Mouse (Mus musculus) c-Kit-positive CD71-positive TER-119-positive erythroid progenitor cells, embryonic 14.5 days (primary cell): ENCODE data around the gene Eid1.

Experiments
- DNase-seq: peaks from one replicate; pipeline ENCODE4 v3.0.0-alpha.2; 2013; ENCODE audit warnings: low spot score

Eid1 gene

DNA sequence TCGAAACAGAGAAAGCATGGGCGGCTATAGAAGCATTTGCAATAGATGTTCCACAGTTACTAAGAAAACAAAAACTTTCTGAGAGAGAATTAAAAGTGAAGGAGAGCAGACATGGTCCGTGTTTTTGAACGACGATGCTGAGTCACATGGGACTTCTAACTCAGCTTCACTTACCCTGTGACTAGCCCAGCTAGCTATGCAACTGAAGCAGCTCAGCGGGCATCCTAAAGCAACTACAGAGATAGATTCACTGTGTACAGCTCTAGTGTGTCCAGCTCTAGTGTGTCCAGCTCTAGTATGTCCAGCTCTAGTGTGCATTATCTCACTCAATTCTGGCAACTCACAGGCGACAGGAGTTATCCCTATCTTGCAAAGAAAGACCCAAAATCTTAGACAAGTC is 5.2 kb upstream of the Eid1 start:
- no peak for DNase-seq

GRCm38 (mm10) chr2:125670846-125671245 is 2.0 kb upstream of the Eid1 start:
- DNase-seq: no peak

- DNase-seq: no peak
Measured at GRCm38 (mm10) chr2:125672568-125672956, 333 bp upstream of the Eid1 start.

DNA sequence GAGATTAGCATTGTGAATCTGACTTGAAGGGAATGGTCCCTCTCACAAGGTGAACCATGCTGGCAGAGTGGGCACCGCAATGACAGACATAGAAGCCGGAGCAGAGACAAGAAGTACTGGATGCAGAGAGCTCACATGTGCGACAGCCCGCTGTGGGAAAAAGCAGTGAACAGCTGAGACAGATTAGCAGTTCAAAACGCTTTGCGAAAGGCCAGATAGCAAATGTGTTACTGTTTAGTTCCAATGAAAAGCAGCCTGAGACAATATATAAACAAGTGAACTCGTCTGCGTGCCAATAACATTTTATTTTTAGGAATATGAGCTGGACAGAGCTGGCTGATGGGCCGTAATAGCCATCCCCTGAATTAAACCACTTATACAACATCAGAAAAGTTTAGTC is 8.9 kb downstream of the Eid1 start:
- no peak for DNase-seq

DNA sequence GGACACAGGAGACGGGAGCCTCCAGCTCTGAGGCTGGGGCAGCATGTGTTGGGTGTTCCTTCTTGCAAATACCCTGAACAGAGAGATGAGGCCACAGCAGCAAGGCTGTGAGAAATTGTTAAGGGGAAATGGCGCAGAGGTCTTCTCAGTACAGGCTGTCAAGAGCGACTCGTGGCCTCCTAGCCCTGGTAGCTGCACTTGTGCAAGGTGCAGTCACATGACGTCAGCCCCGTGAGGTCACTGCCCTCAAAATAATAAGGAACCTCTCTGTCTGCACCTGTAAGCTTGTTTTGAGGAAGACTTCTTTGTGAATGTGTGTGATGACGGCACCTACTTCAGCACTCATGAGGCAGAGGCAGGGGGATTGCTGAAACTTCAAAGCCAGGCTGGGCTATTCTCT is 11.0 kb downstream of the Eid1 start:
- DNase-seq: no peak

DNA sequence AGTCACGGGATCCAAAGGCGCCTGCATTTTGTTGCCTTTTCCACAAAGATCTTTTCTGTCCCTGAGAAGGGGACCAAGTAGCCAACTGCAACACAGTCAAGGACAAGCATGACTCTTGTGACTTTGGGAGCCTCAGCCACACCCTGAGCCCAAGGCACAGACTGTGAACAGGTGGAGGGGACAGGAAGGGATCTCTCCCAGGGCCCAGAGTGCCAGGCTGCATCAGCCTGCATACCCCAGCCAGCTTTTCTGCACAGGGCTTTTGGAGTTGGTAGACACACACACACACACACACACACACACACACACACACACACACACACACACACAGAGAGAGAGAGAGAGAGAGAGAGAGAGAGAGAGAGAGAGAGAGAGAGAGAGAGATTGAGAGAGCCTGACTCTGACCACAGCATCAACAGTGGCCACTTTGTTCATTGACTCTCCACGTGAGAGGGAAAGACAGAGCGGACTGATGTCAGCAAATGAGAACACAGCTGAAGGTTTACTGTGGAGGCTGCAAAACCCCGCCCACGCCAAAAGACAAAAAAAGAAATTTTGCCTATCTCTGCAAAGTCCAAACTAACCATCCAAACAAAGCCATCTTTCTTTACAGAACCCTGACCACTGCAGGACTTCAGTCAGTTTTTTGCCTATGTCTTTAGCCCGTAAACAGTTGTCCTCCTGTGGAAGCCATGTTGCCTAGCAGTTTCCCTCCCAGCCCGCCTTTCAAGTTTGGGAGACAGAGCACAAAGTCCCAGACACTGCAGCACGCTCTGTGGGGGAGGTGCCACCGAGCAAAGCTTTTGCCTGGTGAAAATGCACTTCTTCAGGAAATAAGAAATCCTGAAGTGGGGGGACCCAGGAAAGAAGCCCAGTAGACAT is 11.9 kb downstream of the Eid1 start:
- DNase-seq: no peak

DNA sequence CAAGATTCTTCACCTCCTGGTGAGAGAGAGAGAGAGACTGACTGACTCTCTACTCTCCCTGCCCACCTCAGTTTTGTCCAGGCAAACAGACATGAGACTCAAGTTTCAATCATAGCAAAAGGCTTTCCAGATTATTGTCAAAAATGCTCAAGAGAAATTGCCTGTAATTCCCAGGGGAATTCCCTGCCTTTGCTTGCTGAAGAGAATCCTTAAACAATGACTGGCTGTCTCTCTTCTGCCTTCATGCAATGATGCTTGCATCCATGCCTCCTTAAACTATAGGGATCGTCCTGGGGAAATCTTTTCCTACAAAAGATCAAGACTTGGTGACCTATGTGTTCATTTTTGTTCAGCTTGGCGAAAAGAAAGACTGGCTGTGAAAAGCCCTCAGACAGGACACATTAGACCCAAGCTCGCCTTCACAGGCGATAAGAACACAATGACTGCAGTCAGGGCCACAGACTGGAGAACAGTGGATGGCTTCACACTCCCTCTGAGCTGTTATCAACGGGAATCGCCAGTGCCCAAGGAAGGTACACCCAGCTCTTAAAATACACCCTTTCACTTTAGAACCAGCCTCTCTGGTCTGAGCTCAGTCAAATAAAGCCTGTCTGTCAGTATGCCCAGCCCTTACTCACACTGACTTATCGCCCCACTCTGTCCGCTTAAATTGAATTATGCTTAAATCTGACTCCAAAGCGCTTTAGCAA is 12.7 kb downstream of the Eid1 start:
- no peak for DNase-seq

DNA sequence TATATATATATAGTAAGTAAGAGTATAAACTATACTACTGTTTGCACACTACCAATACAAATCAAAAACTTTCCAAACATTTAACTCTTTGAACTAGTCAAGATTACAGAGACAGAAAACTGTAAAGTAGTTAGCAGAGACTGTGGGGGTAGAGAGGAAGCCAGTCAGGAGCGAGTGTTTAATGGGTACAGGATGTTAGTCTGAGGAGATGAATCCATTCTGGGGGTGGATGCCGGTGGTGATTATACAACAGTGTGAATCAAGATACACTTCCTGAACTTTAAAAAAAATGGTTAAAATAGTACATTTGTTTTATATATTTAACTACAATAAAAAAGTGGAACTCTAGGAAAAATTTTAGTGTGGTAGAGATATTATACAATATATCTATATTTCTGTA is 19.1 kb downstream of the Eid1 start:
- no peak for DNase-seq

DNA sequence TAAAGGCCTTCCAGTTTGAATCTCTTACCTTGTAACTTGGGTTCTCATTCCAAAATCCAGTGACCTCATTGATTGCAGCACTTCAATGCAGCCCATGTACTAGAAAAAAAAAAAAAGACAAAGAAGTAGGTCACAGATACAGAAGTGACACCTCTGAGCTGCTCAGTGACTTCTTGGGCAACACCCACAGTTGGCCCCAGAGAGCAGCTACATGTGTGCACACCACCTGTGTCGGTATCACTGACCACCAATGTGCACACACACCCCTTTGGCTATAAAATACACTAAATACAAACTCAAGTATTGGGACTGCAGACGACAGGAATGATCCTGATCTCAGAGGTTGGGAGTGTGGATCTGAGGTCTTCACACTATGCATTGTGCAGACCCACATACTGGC is 21.9 kb downstream of the Eid1 start:
- DNase-seq: no peak

DNA sequence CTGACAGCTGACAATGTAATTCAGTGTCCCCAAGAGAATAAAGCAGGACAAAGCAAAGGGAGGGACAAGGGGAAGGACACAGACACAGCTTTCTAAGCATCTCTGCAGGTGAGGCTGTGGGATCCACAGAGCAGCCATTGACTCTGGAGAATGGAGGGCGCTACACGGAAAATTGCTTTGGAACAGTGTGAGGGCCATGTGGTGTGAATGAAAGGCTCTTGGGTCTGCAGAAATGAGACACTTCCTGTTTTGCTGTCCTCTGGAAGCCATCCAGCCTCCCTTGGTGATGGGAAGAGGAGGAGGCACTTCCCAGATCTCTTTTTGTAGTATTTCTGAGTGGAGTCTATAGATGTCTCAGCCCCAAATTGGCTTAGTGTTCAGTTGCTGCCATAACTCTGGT is 23.3 kb downstream of the Eid1 start:
- DNase-seq: no peak

DNA sequence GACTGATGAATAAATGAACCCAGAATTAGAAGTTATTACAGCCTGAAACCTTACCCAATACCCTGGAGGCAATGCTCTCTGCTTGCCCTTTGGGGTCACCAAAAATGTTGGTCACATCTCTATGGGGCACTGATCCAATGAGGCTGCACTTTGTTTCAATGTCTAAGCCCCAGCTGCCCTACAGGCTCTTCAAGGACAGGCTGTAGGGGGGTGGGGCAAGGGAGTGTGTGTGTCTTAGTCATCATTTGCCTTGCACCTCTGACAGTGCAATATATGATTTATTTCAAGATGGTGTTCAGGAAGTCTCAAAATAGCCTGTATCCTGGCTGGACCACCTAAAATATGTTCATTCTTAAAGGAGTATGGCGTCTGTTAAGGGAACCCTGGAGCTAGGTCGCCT is 28.7 kb downstream of the Eid1 start:
- no peak for DNase-seq

DNA sequence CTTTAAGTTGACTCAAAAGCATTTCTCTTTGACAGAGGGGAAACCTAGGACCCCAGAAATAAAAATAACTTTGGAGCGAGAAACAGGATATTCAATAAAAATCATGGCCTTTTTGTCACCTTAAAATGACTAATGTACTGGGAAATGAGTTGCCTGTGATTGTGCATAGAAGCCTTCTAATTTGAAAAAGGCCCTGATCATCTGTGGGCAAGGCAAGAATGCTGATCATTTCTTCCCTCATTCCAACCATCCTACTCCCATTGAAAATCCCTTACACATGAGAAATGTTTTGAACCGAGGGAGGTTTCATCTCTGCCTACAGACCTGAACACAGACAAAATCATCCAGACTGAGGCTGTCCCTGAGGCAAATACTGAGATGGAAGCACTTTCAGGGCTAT is 30.0 kb downstream of the Eid1 start:
- no peak for DNase-seq

DNA sequence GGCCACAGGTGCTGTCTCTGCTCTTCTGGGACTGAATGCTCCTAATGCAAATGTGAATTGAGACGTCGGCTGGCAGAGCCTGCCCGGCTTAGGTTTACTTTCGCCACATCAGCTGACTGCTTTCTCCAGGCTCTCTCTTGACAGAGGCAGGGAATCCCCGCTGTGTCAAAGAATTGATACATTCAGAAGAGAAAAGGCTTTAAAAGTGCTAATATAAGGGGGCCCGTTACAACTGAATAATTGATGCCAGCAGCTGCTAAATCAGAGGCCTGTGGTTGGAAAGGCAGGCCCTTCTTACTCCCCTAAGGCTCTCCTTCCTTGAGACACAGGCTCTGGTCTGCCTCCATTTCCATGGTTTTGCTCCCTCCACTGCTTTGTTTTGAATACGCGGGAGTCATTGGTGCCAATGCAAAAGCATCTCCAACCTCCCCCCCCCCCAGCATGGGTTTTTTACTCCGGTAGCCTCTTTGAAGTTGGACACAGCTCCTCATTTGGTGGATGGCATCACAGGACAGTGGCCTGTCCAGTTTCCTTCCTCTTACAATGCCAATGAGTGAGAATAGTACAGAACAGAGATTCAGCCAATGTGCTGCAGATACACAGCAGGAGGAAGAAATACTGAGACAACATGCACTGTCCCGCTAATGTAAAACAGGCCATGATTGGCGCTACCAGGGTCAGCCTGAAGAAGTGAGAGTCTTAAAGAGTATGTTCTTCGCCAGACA is 32.2 kb downstream of the Eid1 start:
- DNase-seq: no peak

DNA sequence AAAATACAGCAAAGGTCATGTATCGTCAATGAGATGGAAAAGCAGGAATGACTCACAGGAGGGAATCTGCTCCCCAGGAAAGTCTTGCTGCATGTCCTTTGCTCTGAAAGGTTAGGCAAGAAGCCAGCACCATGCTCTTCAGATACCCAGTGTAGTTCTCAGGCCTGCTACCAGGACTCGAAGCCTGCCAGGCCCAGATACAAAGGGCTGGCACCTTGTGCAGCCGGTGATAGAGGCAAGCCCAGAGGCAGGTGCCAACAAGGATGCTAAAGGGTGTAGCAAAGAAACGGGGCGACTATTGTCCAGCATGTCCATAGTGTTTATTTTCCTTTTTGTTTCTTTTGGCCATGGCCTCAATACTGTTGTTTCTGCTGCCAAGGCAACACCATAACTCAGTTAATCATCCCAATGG is 33.6 kb downstream of the Eid1 start:
- DNase-seq: no peak

DNA sequence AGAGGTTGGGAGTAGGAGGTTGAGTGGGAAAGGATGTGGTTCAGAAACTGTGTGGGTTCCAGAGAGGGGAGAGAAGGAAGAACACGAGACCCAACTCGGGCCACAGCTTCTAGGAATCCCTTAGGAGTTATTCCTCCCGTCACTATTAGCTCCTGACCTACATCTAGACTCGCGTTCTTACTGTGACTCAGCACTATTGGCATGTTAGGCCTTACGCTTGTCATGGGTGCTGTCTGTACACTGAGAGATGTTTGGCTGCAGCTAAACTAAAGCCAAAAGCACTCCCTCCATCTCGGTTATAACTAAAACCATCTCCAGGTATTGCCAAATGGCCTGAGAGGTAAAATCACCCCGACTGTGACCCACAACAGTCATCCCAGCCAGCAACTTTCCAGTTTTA is 43.7 kb downstream of the Eid1 start:
- DNase-seq: no peak

DNA sequence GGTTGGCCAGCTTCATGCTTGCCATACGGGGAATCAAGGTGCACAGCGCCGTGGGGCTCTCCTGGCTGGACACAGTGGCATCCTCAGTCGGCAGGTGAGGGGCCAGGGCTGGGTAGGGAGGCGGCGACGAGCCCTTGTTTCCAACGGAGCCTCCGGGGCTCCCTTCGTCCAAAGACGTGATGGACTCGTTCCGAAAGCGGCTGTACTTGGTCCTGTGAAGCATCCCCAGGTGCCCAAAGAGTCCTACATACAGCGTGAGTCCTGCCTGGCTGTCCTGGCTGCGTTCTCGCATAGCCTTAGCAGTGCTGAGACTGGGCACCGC is 50.2 kb downstream of the Eid1 start:
- DNase-seq: no peak

- DNase-seq: no peak
Measured at GRCm38 (mm10) chr2:125723408-125724085, 50.7 kb downstream of the Eid1 start.

- no peak for DNase-seq
Measured at GRCm38 (mm10) chr2:125724086-125724430, 51.2 kb downstream of the Eid1 start, which contains the start of gene Shc4. TSS of gene Shc4 (minus strand) at chr2:125724148.
